Mouse (Mus musculus) lung, postnatal 0 days (tissue): ENCODE data around the gene Abcc4.

Experiments used
- CTCF ChIP-seq: IDR thresholded peaks from 2 replicates; pipeline ENCODE4 v1.5.1; 2016; ENCODE audit warnings: antibody characterized with exemption, mild to moderate bottlenecking
- EP300 ChIP-seq: IDR thresholded peaks from 2 replicates; pipeline ENCODE4 v1.6.1; 2016; ENCODE audit warnings: antibody characterized with exemption, mild to moderate bottlenecking, control low read depth

DNA sequence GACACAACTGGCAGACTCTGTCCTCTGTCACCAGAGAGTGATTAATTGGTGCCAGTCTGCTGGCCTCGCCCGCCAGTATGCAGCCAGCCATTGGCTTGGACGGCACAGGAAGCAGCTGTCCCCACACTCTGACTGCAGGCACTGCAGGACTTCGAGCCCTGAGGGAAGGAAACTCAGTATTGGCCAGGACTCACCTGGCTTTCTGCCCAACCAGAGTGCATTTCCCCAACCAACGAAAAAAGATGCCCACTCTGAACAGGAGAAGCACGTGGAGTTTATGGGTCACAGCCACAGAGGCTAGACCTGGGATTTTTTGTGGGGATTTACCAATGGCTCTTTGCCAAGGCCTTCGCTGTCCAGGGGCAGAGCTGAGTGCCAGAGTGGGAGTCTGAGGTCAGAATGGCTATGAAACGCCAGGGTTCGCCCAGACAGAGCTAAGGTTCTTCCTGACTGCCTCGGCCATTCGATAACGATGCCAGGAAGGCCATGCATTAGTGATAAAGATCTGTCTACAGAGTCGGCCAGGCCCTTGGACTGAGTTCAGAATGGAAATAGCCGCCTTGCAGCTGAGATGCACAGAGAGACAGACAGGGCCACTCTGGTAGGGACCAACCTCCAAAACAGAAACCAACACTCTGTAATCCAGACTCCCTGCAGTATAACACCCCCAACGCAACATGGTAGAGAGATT lies 70.4 kb downstream of the Abcc4 start:
- TF ChIP-seq CTCF: no peak
- TF ChIP-seq EP300: peak; percentile 56
